Mouse (Mus musculus): ENCODE measurements at regions not wholly inside any gene's neighbourhood (a gene's known extent, or its start where the extent isn't known, plus 50 kb on each side); places are given as distances from the start of the nearest gene placed in this dataset.

- no peaks in the 10 kb centered on the region for H3K4me1 ChIP-seq (ENCODE audit: insufficient read depth)
- H3K4me2 ChIP-seq (ENCODE audit: low read depth) = no peak overlapping the region
- no peaks in the 10 kb centered on the region for H3K27me3 ChIP-seq (ENCODE audit: insufficient read depth, low read length)
- H3K36me3 ChIP-seq (ENCODE audit: insufficient read depth) = no peaks in the 10 kb centered on the region
- no peak for TF ChIP-seq CTCF (IDR thresholded peaks at IDR 0.05; ENCODE audit: low read depth)
- H3K27ac ChIP-seq (ENCODE audit: low read depth, low read length) = no peak overlapping the region
- no peak overlapping the region for H3K4me3 ChIP-seq (ENCODE audit: low read depth, low read length)
- H3K9ac ChIP-seq = no peak overlapping the region
- 96% methylated on average over 3 of the region's 3 CpGs for WGBS
- no peaks in the 10 kb centered on the region for H3K9me3 ChIP-seq (ENCODE audit: low read length)
- no peak for DNase-seq
- ATAC-seq = no peak
Measured at GRCm38 (mm10) chr13:47486658-47487057, 364.2 kb downstream of the Rnf144b start.

DNA sequence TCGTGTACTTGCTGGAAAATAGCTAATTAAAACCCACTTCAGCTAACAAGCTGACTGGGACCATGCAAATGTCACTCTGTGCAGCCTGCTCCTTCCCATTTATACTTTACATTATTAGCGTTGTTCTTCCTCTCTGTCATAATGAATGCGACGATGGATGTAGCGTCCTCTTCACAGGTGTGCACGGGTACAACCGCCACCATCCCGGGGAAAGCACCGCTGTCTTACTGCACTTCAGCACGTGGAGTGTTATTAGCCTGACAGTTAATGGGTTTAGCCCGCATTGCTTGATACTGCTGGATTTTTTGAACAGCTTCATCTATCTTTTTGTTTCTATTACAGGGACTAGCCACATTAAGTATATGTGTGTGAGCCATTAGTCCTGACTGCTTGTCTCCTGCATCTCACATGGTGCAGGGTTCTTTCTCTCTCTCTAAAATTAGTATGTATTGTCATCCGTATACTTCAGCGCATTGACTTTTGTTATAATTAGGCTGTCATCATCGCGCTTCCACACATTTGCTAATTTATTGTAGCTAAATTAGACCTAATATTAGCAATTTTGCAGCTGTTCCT is 383.0 kb downstream of the Rnf144b start:
- no peak overlapping the region for H3K4me2 ChIP-seq (ENCODE audit: low read depth)
- H3K9ac ChIP-seq = no peak overlapping the region
- H3K27me3 ChIP-seq (ENCODE audit: insufficient read depth, low read length) = no peaks in the 10 kb centered on the region
- H3K9me3 ChIP-seq (ENCODE audit: low read length) = no peaks in the 10 kb centered on the region
- ATAC-seq (peak; percentile 80), DNase-seq (peak; percentile 22)
- 57% methylated on average over 15 of the region's 15 CpGs for WGBS
- H3K4me1 ChIP-seq (ENCODE audit: insufficient read depth) = no peaks in the 10 kb centered on the region
- TF ChIP-seq CTCF (IDR thresholded peaks at IDR 0.05; ENCODE audit: low read depth) = no peak
- no peaks in the 10 kb centered on the region for H3K36me3 ChIP-seq (ENCODE audit: insufficient read depth)
- H3K27ac ChIP-seq (ENCODE audit: low read depth, low read length) = peak overlapping the region; percentile 21; the same call in 1 of the 2 replicates
- H3K4me3 ChIP-seq (ENCODE audit: low read depth, low read length) = no peak overlapping the region

- DNase-seq = no peak
- 100% methylated on average over 1 of the region's 1 CpGs for WGBS
- H3K4me3 ChIP-seq (ENCODE audit: low read depth, low read length) = no peak overlapping the region
- no peaks in the 10 kb centered on the region for H3K27me3 ChIP-seq (ENCODE audit: insufficient read depth, low read length)
- no peak overlapping the region for H3K4me2 ChIP-seq (ENCODE audit: low read depth)
- no peaks in the 10 kb centered on the region for H3K4me1 ChIP-seq (ENCODE audit: insufficient read depth)
- no peaks in the 10 kb centered on the region for H3K36me3 ChIP-seq (ENCODE audit: insufficient read depth)
- no peak overlapping the region for H3K27ac ChIP-seq (ENCODE audit: low read depth, low read length)
- no peaks in the 10 kb centered on the region for H3K9me3 ChIP-seq (ENCODE audit: low read length)
- H3K9ac ChIP-seq = no peak overlapping the region
- ATAC-seq = no peak
- TF ChIP-seq CTCF (IDR thresholded peaks at IDR 0.05; ENCODE audit: low read depth) = no peak
Measured at GRCm38 (mm10) chr13:47532935-47533334, 410.5 kb downstream of the Rnf144b start.

DNA sequence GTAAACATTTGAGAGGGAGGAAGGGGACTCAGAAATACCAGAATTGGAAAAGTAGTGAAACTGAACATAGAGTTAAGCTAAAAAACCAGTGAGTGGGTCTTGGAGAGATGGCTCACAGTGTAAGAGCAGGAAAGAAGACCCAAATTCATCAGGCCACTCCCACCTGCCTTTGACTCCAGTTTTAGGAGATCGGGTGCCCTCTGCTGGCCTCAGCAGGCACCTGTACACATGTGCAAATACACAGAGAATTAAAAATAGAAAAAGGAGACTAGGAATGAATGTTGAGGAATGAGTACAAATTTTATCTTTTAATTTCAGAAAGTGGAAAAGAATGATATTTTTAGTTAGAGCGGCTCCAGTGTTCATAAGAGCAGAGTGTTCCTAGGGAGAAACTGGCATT is 414.7 kb downstream of the Rnf144b start:
- DNase-seq (no peak), ATAC-seq (no peak)
- H3K4me1 ChIP-seq (ENCODE audit: insufficient read depth) = no peaks in the 10 kb centered on the region
- H3K9me3 ChIP-seq (ENCODE audit: low read length) = no peaks in the 10 kb centered on the region
- H3K4me3 ChIP-seq (ENCODE audit: low read depth, low read length) = no peak overlapping the region
- no peak overlapping the region for H3K9ac ChIP-seq
- H3K4me2 ChIP-seq (ENCODE audit: low read depth) = no peak overlapping the region
- no peaks in the 10 kb centered on the region for H3K36me3 ChIP-seq (ENCODE audit: insufficient read depth)
- no peaks in the 10 kb centered on the region for H3K27me3 ChIP-seq (ENCODE audit: insufficient read depth, low read length)
- no peak for TF ChIP-seq CTCF (IDR thresholded peaks at IDR 0.05; ENCODE audit: low read depth)
- WGBS = 94% methylated on average over 2 of the region's 2 CpGs
- no peak overlapping the region for H3K27ac ChIP-seq (ENCODE audit: low read depth, low read length)

GRCm38 (mm10) chr13:47549626-47550025 is 427.2 kb downstream of the Rnf144b start:
- H3K27ac ChIP-seq (ENCODE audit: low read depth, low read length) = no peak overlapping the region
- H3K9me3 ChIP-seq (ENCODE audit: low read length) = no peaks in the 10 kb centered on the region
- H3K4me1 ChIP-seq (ENCODE audit: insufficient read depth) = no peaks in the 10 kb centered on the region
- no peak overlapping the region for H3K4me3 ChIP-seq (ENCODE audit: low read depth, low read length)
- no peak for DNase-seq
- no peaks in the 10 kb centered on the region for H3K27me3 ChIP-seq (ENCODE audit: insufficient read depth, low read length)
- WGBS = 19% methylated on average over 6 of the region's 6 CpGs
- no peak for TF ChIP-seq CTCF (IDR thresholded peaks at IDR 0.05; ENCODE audit: low read depth)
- H3K4me2 ChIP-seq (ENCODE audit: low read depth) = no peak overlapping the region
- H3K9ac ChIP-seq = no peak overlapping the region
- 0 out of 2 replicates have a peak, but pooled peaks have one; percentile 36 for ATAC-seq
- H3K36me3 ChIP-seq (ENCODE audit: insufficient read depth) = no peaks in the 10 kb centered on the region

DNA sequence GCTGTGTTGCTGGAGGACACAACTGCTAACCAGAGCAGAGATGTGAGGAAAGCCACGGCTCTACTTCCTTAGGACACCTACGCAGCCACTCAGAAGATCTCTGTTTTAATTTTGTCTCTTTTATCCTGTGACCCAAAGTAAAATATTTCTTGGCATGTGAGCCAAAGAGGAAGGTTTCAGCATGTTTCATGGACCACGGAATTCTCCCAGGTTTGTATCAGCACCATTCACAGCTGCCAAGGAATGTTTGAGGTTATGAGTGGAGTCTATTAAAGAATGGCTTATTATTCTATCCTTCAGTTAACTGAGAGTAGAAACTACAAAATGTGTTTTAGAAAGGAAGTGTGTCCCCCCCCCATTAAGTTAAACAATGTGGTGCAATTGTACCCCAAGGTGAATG is 429.8 kb downstream of the Rnf144b start:
- H3K9ac ChIP-seq = no peak overlapping the region
- TF ChIP-seq CTCF (IDR thresholded peaks at IDR 0.05; ENCODE audit: low read depth) = no peak
- no peak for ATAC-seq
- 94% methylated on average over 3 of the region's 3 CpGs for WGBS
- no peaks in the 10 kb centered on the region for H3K27me3 ChIP-seq (ENCODE audit: insufficient read depth, low read length)
- no peak overlapping the region for H3K4me2 ChIP-seq (ENCODE audit: low read depth)
- no peaks in the 10 kb centered on the region for H3K36me3 ChIP-seq (ENCODE audit: insufficient read depth)
- H3K9me3 ChIP-seq (ENCODE audit: low read length) = no peaks in the 10 kb centered on the region
- no peak for DNase-seq
- no peak overlapping the region for H3K27ac ChIP-seq (ENCODE audit: low read depth, low read length)
- no peak overlapping the region for H3K4me3 ChIP-seq (ENCODE audit: low read depth, low read length)
- H3K4me1 ChIP-seq (ENCODE audit: insufficient read depth) = no peaks in the 10 kb centered on the region

DNA sequence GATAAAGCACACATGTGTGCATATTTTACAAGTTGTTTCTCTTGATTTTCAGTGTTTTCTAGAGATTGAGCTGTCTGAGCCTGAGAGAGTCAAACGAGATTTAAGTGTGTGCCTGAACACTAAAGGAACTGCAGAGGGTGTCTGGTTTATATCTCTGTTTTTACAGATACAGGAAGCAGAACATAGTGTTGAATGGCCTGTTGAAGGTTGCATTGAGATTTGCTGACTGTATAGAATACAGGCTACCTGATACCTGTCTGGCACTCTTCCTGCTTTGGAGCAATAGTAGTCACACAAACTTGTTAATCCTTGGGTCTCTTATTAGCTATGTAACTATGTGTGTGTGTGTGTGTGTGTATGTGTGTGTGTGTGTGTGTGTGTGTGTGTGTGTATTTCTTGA is 431.7 kb downstream of the Rnf144b start:
- ATAC-seq = no peak
- WGBS = 58% methylated on average over 1 of the region's 1 CpGs
- TF ChIP-seq CTCF (IDR thresholded peaks at IDR 0.05; ENCODE audit: low read depth) = no peak

More for the DNA sequence above, 431.7 kb downstream of the Rnf144b start:
- Histone ChIP-seq H3K4me2 (ENCODE audit: low read depth) (no peak overlapping the region), H3K4me3 (ENCODE audit: low read depth, low read length) (no peak overlapping the region), H3K9ac (no peak overlapping the region), H3K27ac (ENCODE audit: low read depth, low read length) (no peak overlapping the region), H3K36me3 (ENCODE audit: insufficient read depth) (no peaks in the 10 kb centered on the region), H3K4me1 (ENCODE audit: insufficient read depth) (no peaks in the 10 kb centered on the region), H3K9me3 (ENCODE audit: low read length) (no peaks in the 10 kb centered on the region), H3K27me3 (ENCODE audit: insufficient read depth, low read length) (no peaks in the 10 kb centered on the region)
- no peak for DNase-seq

All from forebrain, postnatal 0 days (tissue).